Mouse (Mus musculus): ENCODE data around the gene Gm10031.
A peak's percentile ranks its signal among the peaks of the same experiment; 100 is the strongest.

Gm10031 gene

GRCm38 (mm10) chr1:156543999-156544398 is 20.2 kb downstream of the Gm10031 start:
- DNase-seq (ENCODE audit: low spot score) = no peak

GRCm38 (mm10) chr1:156558024-156558930 is 34.5 kb downstream of the Gm10031 start, which contains the start of gene Abl2:
Abl2 (plus strand) TSS chr1:156558786.
- DNase-seq (ENCODE audit: low spot score) = peak; percentile 79

GRCm38 (mm10) chr1:156558950-156559640 is 35.3 kb downstream of the Gm10031 start:
- DNase-seq (ENCODE audit: low spot score) = peak; percentile 48

GRCm38 (mm10) chr1:156559641-156560020 is 35.8 kb downstream of the Gm10031 start:
- DNase-seq (ENCODE audit: low spot score) = no peak

- DNase-seq (ENCODE audit: low spot score) = no peak
These were observed 36.7 kb downstream of the Gm10031 start for GRCm38 (mm10) chr1:156560500-156560899.

GRCm38 (mm10) chr1:156565328-156565727 is 41.5 kb downstream of the Gm10031 start:
- no peak for DNase-seq (ENCODE audit: low spot score)

GRCm38 (mm10) chr1:156566132-156566531 is 42.3 kb downstream of the Gm10031 start:
- no peak for DNase-seq (ENCODE audit: low spot score)

GRCm38 (mm10) chr1:156569615-156570014 is 45.8 kb downstream of the Gm10031 start:
- DNase-seq (ENCODE audit: low spot score) = no peak

GRCm38 (mm10) chr1:156572952-156573351 is 49.1 kb downstream of the Gm10031 start:
- no peak for DNase-seq (ENCODE audit: low spot score)

All from urinary bladder, postnatal 25 days (tissue).